Mouse (Mus musculus) neural tube, embryonic 12.5 days (tissue): ENCODE results near the gene Sh3rf1. TPM values are rescaled to one million over a fixed set of nuclear protein-coding genes. Genes with fewer than 3 reads are reported as not detected.

ENCODE experiments used
- ATAC-seq: fragments of 200-750 bp; cut with Nextera tagmentation; 2 replicates; pipeline ENCODE4 v1.8.0; 2017; ENCODE audit warnings: low read depth, mild to moderate bottlenecking, moderate TSS enrichment, moderate library complexity; ENCODE audit not compliant: low FRiP score
- H3K27ac ChIP-seq: fragments of 300-500 bp; sonication (generic); 2 replicates; pipeline ENCODE4 v1.5.1; 2016
- H3K27me3 ChIP-seq: fragments of 300-500 bp; sonication (generic); replicated peaks from 2 replicates; pipeline ENCODE4 v1.6.1; 2016; ENCODE audit warnings: mild to moderate bottlenecking
- H3K36me3 ChIP-seq: fragments of 300-500 bp; sonication (generic); 2 replicates; pipeline ENCODE4 v1.6.1; 2016; ENCODE audit warnings: mild to moderate bottlenecking
- H3K4me1 ChIP-seq: fragments of 300-500 bp; sonication (generic); 2 replicates; pipeline ENCODE4 v1.6.1; 2016
- H3K4me2 ChIP-seq: fragments of 300-500 bp; sonication (generic); replicated peaks from 2 replicates; pipeline ENCODE4 v1.6.1; 2016; ENCODE audit warnings: mild to moderate bottlenecking
- H3K4me3 ChIP-seq: fragments of 300-500 bp; sonication (generic); 2 replicates; pipeline ENCODE4 v1.5.1; 2016
- H3K9ac ChIP-seq: fragments of 300-500 bp; sonication (generic); 2 replicates; pipeline ENCODE4 v1.6.1; 2016; ENCODE audit warnings: mild to moderate bottlenecking
- H3K9me3 ChIP-seq: fragments of 300-500 bp; sonication (generic); 2 replicates; pipeline ENCODE4 v1.6.1; 2016; ENCODE audit warnings: mild to moderate bottlenecking
- WGBS: fragments of 180-500 bp; shearing (Covaris S2); methylation state at CpG from one replicate; pipeline ENCODE4 v1.1.7; 2016; 5-methylcytosine and 5-hydroxymethylcytosine counted together
- polyA plus RNA-seq: library from polyadenylated mRNA; unstranded; fragments of >200 nt; fragmentation: Nextera tagmentation; extraction: Ambion mirVana; gene quantifications from 2 replicates; pipeline ENCODE4 v1.2.1, GENCODE M21; 2016

Sh3rf1 gene
- polyA plus RNA-seq, 1 experiment from 2014 or later = 25.2 TPM

- peaks cover 34% of the 10 kb centered on the region for H3K4me1 ChIP-seq
Observed at GRCm38 (mm10) chr8:61321780-61322179, 98.1 kb downstream of the Sh3rf1 start.

GRCm38 (mm10) chr8:61322462-61322861, 98.8 kb downstream of the Sh3rf1 start:
- H3K36me3 ChIP-seq = no peaks in the 10 kb centered on the region
- no peaks in the 10 kb centered on the region for H3K9me3 ChIP-seq
- H3K9ac ChIP-seq = no peak overlapping the region
- no peak for ATAC-seq
- peaks cover 34% of the 10 kb centered on the region for H3K4me1 ChIP-seq
- H3K4me2 ChIP-seq = no peak overlapping the region
- no peak overlapping the region for H3K27ac ChIP-seq
- no peak overlapping the region for H3K4me3 ChIP-seq
- 23% methylated on average over 8 of the region's 8 CpGs for WGBS
- H3K27me3 ChIP-seq = no peaks in the 10 kb centered on the region

More at GRCm38 (mm10) chr8:61321780-61322179, 98.1 kb downstream of the Sh3rf1 start:
- H3K9ac ChIP-seq = no peak overlapping the region
- H3K4me3 ChIP-seq = no peak overlapping the region
- no peaks in the 10 kb centered on the region for H3K9me3 ChIP-seq
- no peaks in the 10 kb centered on the region for H3K36me3 ChIP-seq
- no peak overlapping the region for H3K4me2 ChIP-seq
- 51% methylated on average over 5 of the region's 5 CpGs for WGBS
- no peak overlapping the region for H3K27ac ChIP-seq
- ATAC-seq = no peak
- H3K27me3 ChIP-seq = no peaks in the 10 kb centered on the region

- Histone ChIP-seq H3K4me3 (no peak overlapping the region), H3K27ac (no peak overlapping the region), H3K4me1 (peaks cover 34% of the 10 kb centered on the region), H3K36me3 (no peaks in the 10 kb centered on the region; the same call in 1 of the 2 replicates), H3K9me3 (no peaks in the 10 kb centered on the region), H3K27me3 (no peaks in the 10 kb centered on the region), H3K9ac (no peak overlapping the region), H3K4me2 (no peak overlapping the region)
- 19% methylated on average over 10 of the region's 10 CpGs for WGBS
- ATAC-seq = no peak
Observed at GRCm38 (mm10) chr8:61324363-61324914, 100.8 kb downstream of the Sh3rf1 start.

GRCm38 (mm10) chr8:61325014-61325715, 101.5 kb downstream of the Sh3rf1 start:
- Histone ChIP-seq H3K36me3 (no peaks in the 10 kb centered on the region; the same call in 1 of the 2 replicates), H3K9me3 (no peaks in the 10 kb centered on the region), H3K4me2 (peak overlapping the region; percentile 18; the same call in 1 of the 2 replicates), H3K4me1 (peaks cover 34% of the 10 kb centered on the region), H3K4me3 (no peak overlapping the region), H3K27ac (no peak overlapping the region), H3K27me3 (no peaks in the 10 kb centered on the region), H3K9ac (no peak overlapping the region)
- ATAC-seq = peak; percentile 80
- WGBS = 33% methylated on average over 16 of the region's 16 CpGs

- no peak overlapping the region for H3K27ac ChIP-seq
- ATAC-seq = no peak
- H3K4me1 ChIP-seq = peaks cover 30% of the 10 kb centered on the region
Observed at GRCm38 (mm10) chr8:61326281-61326680, 102.6 kb downstream of the Sh3rf1 start.

GRCm38 (mm10) chr8:61327333-61327732, 103.7 kb downstream of the Sh3rf1 start:
- WGBS = 84% methylated on average over 5 of the region's 5 CpGs
- H3K9ac ChIP-seq = no peak overlapping the region
- H3K4me2 ChIP-seq = no peak overlapping the region
- no peaks in the 10 kb centered on the region for H3K9me3 ChIP-seq
- H3K36me3 ChIP-seq = no peaks in the 10 kb centered on the region; the same call in 1 of the 2 replicates
- peaks cover 22% of the 10 kb centered on the region for H3K4me1 ChIP-seq
- H3K4me3 ChIP-seq = no peak overlapping the region
- no peaks in the 10 kb centered on the region for H3K27me3 ChIP-seq
- no peak overlapping the region for H3K27ac ChIP-seq
- ATAC-seq = no peak

More at GRCm38 (mm10) chr8:61326281-61326680, 102.6 kb downstream of the Sh3rf1 start:
- Histone ChIP-seq H3K9ac (no peak overlapping the region), H3K4me3 (no peak overlapping the region), H3K9me3 (no peaks in the 10 kb centered on the region), H3K36me3 (no peaks in the 10 kb centered on the region; the same call in 1 of the 2 replicates), H3K4me2 (no peak overlapping the region), H3K27me3 (no peaks in the 10 kb centered on the region)
- 90% methylated on average over 8 of the region's 8 CpGs for WGBS

- no peak for ATAC-seq
- Histone ChIP-seq H3K9me3 (no peaks in the 10 kb centered on the region), H3K4me1 (peaks cover 22% of the 10 kb centered on the region), H3K9ac (no peak overlapping the region), H3K36me3 (peaks cover 3% of the 10 kb centered on the region; the same call in 1 of the 2 replicates), H3K4me2 (no peak overlapping the region), H3K4me3 (no peak overlapping the region), H3K27ac (no peak overlapping the region), H3K27me3 (no peaks in the 10 kb centered on the region)
- WGBS = 94% methylated on average over 6 of the region's 6 CpGs
Observed at GRCm38 (mm10) chr8:61339629-61340028, 116.0 kb downstream of the Sh3rf1 start.

- Histone ChIP-seq H3K4me3 (no peak overlapping the region), H3K4me2 (peak overlapping the region; percentile 16), H3K36me3 (peaks cover 3% of the 10 kb centered on the region; the same call in 1 of the 2 replicates), H3K27me3 (no peaks in the 10 kb centered on the region), H3K4me1 (peaks cover 22% of the 10 kb centered on the region), H3K27ac (no peak overlapping the region), H3K9me3 (no peaks in the 10 kb centered on the region), H3K9ac (no peak overlapping the region)
- WGBS = 59% methylated on average over 17 of the region's 17 CpGs
- peak; percentile 80 for ATAC-seq
Observed at GRCm38 (mm10) chr8:61340283-61340984, 116.8 kb downstream of the Sh3rf1 start.

- no peaks in the 10 kb centered on the region for H3K36me3 ChIP-seq
- no peak overlapping the region for H3K4me2 ChIP-seq
- H3K27ac ChIP-seq = no peak overlapping the region
- 69% methylated on average over 12 of the region's 12 CpGs for WGBS
- H3K9ac ChIP-seq = no peak overlapping the region
- no peaks in the 10 kb centered on the region for H3K9me3 ChIP-seq
- H3K4me1 ChIP-seq = peaks cover 22% of the 10 kb centered on the region
- H3K27me3 ChIP-seq = no peaks in the 10 kb centered on the region
- H3K4me3 ChIP-seq = no peak overlapping the region
- no peak for ATAC-seq
Observed at GRCm38 (mm10) chr8:61341587-61342441, 118.1 kb downstream of the Sh3rf1 start.

GRCm38 (mm10) chr8:61342473-61343026, 118.9 kb downstream of the Sh3rf1 start:
- Histone ChIP-seq H3K4me2 (no peak overlapping the region), H3K9me3 (no peaks in the 10 kb centered on the region), H3K27me3 (no peaks in the 10 kb centered on the region), H3K4me1 (peaks cover 22% of the 10 kb centered on the region), H3K9ac (no peak overlapping the region), H3K36me3 (no peaks in the 10 kb centered on the region), H3K4me3 (no peak overlapping the region), H3K27ac (no peak overlapping the region)
- ATAC-seq = no peak
- WGBS = 77% methylated on average over 7 of the region's 7 CpGs

GRCm38 (mm10) chr8:61344435-61344834, 120.8 kb downstream of the Sh3rf1 start:
- Histone ChIP-seq H3K4me2 (no peak overlapping the region), H3K36me3 (peaks cover 3% of the 10 kb centered on the region), H3K27ac (no peak overlapping the region), H3K9me3 (no peaks in the 10 kb centered on the region), H3K4me1 (peaks cover 31% of the 10 kb centered on the region), H3K4me3 (no peak overlapping the region), H3K27me3 (no peaks in the 10 kb centered on the region), H3K9ac (no peak overlapping the region)
- ATAC-seq = no peak
- WGBS = 89% methylated on average over 2 of the region's 2 CpGs
